Mouse (Mus musculus) lung, postnatal 0 days (tissue): ENCODE measurements around the gene Atp2b2.

Experiments used
- CTCF ChIP-seq: IDR thresholded peaks from 2 replicates; pipeline ENCODE4 v1.5.1; 2016; ENCODE audit warnings: antibody characterized with exemption, mild to moderate bottlenecking
- EP300 ChIP-seq: IDR thresholded peaks from 2 replicates; pipeline ENCODE4 v1.6.1; 2016; ENCODE audit warnings: antibody characterized with exemption, mild to moderate bottlenecking, control low read depth

GRCm38 (mm10) chr6:113862955-113863354 lies 179.5 kb downstream of the Atp2b2 start:
- no peak for TF ChIP-seq CTCF
- no peak for TF ChIP-seq EP300
